Mouse (Mus musculus): ENCODE results near the gene Evi2a.

DNA sequence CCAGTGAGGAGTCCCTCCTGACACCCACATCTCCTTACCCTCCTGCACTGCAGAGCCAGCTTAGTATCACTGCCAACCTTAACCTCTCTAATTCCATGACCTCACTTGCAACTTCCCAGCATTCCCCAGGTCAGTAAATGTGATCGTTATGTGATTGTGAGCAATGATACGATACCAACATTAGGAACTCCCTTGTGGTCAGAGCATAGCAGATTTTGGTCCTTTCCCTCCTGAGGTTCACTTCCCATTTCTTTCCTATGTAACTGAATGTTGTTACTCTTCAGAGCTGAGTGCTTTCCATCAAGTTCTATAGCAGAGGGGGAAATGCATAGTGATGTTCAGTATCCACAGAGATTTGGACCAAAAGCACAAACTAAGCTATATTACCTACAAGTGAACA, 39.9 kb upstream of the Evi2a start:
- TF ChIP-seq REST (IDR thresholded peaks at IDR 0.05; ENCODE audit: insufficient read depth, insufficient read length) = no peak
- TF ChIP-seq E2F4 (IDR thresholded peaks at IDR 0.05; ENCODE audit: insufficient read depth) = no peak
- no peak for TF ChIP-seq POLR2A (IDR thresholded peaks at IDR 0.05; ENCODE audit: insufficient read length, low read depth)
- TF ChIP-seq MAX (IDR thresholded peaks at IDR 0.05; ENCODE audit: low read depth) = no peak
- TF ChIP-seq TCF12 (IDR thresholded peaks at IDR 0.05; ENCODE audit: insufficient read depth, poor library complexity, severe bottlenecking) = no peak
- TF ChIP-seq USF1 (IDR thresholded peaks at IDR 0.05; ENCODE audit: low read depth) = no peak
- no peak for TF ChIP-seq CEBPB (IDR thresholded peaks at IDR 0.05; ENCODE audit: insufficient read depth, poor library complexity, severe bottlenecking)
- TF ChIP-seq MYOG (IDR thresholded peaks at IDR 0.05; ENCODE audit: control insufficient read depth in 1 of 3, insufficient read depth in 1 of 3, insufficient read length in 2 of 3, low read depth in 2 of 3) = no peak

Data from myocyte (in vitro differentiated cells).